Mouse (Mus musculus) layer of hippocampus, adult 8-10 months (tissue): ENCODE measurements at regions not wholly inside any gene's neighbourhood (a gene's known extent, or its start where the extent isn't known, plus 50 kb on each side); places are given as distances from the start of the nearest gene placed in this dataset.
A peak's percentile ranks its signal among the peaks of the same experiment; 100 is the strongest.

Source experiments
- DNase-seq, 2 experiments: peaks; one replicate each; pipeline ENCODE4 v3.0.0; 2022; ENCODE audit warnings: low spot score in 2 of 2

- no peak for DNase-seq
These were observed 142.1 kb upstream of the Slc22a12 start for GRCm38 (mm10) chr19:6684921-6685320.

- no peak for DNase-seq
These were observed 136.8 kb upstream of the Slc22a12 start for GRCm38 (mm10) chr19:6679392-6680307.

- DNase-seq, result no peak
These were observed 134.7 kb upstream of the Slc22a12 start for GRCm38 (mm10) chr19:6677511-6677910.

DNA sequence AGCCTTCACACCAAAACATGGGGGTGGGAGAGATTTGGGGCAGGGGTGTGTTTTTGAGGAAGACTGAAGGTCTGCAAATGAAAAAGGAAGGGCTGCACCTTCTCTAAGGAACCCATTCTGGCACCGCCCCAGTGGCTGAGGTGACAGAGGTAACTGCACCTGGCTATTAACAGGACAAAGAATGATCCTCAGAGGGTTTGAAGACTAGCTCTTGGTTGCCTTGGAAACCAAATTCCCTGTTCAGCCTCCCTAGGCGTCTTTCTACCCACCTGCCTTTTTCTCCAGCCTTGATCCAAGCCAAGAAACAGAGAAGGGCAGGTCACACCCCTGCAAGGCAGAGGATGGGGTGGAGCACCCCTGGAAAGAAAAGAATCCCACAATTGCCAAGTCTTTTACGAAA is 132.8 kb upstream of the Slc22a12 start:
- no peak for DNase-seq

DNA sequence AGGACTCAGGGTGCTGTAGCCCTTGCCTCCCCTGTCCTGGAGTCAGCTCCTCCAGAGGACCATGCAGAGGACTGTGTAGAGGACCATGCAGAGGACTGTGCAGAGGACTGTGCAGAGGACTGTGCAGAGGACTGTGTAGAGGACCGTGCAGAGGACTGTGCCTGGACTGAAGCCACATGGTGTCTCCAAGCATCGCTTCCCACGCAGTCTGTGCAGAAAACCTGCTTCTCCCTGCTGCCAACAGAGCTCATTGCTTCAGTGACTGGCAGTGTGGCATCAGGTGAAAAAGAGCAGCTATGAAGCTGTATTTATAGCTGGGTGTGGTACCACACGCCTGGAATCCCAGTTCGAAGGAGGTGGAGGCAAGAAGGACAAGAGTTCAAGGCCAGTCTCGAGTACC is 128.9 kb upstream of the Slc22a12 start:
- DNase-seq, result peak; percentile 80 to 84

GRCm38 (mm10) chr19:6669881-6670280 is 127.0 kb upstream of the Slc22a12 start:
- no peak for DNase-seq

- no peak for DNase-seq
These were observed 125.7 kb upstream of the Slc22a12 start for GRCm38 (mm10) chr19:6668545-6668944.

GRCm38 (mm10) chr19:6666187-6666722 is 123.4 kb upstream of the Slc22a12 start:
- DNase-seq, result no peak

DNA sequence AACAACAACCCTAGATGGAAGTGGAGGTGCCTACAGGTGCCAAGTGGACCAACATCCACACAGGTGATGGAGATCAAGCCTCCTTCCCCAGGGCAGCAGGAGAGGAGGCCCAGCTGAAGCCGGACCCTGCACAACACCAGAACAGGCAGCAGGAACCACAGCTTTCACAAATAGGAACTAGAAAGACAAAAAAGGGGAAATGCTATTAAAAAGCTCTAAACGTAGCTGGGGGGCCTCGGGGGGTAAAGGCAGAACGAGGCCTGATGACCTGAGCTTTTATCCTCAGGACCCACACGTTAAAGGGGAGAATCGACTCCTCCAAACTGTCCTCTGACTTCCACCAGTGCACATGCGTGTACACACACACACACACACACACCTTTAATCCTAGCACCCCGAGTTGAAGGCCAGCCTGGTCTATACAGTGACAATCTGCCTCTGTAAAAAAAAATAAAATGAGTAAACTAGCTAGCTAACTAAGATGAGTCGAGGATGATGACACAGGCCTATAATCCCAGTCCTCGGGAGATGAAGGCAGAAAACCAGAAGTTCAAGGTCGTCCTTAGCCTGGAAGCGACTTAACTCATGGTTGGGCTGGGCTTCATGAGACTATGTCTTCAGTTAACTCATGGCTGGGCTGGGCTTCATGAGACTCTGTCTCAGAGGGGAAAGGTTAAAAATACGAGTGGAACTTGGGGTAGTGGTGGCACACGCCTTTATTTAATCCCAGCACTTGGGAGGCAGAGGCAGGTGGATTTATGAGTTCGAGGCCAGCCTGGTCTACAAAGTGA is 122.6 kb upstream of the Slc22a12 start:
- no peak for DNase-seq

DNA sequence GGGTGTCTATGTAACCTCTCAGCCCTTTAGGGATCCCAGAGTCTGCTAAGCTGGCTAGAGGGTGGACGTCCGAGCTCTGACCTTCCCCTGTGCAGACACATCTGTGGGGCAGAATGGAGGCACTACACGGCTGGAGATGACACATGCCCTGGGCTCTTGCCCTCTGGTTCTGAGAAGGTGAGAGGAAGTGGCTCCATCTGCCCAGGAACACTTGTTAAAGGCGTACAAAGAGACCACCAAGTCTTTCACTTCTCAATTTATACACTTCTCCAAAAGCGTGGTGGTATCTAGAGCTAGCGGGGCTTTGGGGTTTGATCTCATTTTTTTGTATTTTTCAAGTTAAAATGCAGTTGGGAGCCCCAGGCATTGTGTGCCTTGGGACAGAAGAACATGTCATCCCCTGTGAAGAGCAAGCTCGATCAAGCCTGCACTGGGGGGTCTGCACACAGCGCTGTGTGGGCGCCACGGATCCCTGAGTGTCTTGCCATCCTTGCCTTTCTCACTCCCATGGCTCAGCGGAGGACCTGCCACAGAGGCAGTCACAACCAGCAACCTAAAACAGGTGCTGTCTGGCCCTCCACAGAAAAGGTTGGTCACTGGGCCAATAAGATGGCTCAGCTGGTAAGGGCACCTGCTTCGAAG is 121.6 kb upstream of the Slc22a12 start:
- DNase-seq, result no peak

GRCm38 (mm10) chr19:6663391-6663790 is 120.6 kb upstream of the Slc22a12 start:
- peak; percentile 60 to 91 for DNase-seq

DNA sequence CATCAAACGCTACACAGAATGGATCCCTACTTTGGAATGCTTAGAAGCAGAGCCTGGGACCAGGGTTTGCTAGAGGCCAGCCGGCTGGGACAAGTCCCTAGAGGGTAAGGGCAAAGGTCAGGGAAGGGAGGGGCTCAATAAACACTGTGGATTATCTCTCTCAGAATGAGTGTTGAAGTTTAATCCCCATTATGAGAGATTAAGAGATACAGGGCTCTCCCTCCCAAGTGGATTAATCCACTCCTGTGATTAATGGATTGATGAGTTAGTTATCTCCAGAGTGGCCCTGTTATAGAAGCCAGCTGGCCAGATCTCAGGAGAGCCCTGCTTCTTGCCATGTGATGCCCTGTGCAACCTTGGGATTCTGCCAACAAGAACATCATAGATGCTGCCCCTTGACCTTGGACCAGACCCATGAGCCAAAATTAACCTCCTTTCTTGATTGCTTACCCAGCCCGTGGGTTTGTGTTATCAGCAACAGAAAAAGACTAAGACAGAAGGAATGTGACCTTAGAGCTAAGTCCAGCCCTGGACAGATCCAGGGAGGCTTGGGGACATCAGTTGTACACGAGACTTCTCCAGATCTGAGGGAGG is 119.6 kb upstream of the Slc22a12 start:
- DNase-seq, result no peak

DNA sequence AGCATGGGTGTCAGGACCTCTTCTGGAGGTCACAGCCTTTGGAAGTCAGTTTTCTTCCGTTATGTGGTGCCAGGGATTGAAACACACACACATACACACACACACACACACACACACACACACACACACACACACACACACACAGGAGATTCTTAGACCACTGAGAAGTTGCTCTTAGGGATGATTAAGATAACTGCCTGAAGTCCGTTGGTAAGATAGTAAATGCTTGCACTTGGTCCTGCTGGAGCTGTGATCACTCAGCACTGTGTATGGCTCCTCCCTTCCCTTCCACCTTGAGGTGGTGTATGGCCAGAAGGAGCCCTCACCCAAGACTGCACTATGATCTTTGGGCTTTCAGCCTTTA is 118.7 kb upstream of the Slc22a12 start:
- no peak for DNase-seq

DNA sequence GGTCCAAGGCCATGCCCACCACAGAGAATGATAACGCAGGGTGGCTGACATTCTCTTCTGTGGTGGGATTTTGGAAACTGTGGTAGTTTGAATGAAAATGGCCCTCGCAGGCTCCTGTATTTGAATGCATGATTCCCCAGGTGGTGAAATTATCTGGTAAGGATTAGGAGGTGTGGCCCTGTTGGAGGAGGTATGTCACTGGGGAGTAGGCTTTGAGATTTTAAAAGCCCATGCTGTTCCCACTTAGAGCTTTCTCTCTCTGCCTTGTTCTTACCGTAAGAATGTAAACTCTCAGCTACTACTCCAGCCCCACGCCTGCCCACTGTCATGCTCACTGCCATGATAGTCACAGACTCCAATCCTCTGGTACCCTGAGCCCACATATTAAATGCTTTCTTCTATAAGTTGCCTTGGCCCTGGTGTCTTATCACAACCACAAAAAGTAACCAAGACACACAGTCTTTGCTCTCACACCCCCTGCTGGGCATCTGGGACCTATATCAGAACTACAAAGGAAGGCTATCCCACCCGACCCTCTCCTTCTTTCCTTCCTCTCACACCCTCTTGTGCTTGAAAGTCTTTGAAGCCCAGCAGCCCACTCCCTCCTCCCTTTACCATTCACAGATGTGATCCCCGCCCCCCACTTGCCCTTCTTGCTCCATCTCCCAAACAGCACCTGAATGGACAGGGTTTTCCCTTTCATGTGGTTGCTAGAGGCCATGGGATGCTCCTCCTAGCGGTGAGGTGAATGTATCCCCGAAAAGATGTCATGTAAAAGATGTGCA is 118.1 kb upstream of the Slc22a12 start:
- no peak for DNase-seq

GRCm38 (mm10) chr19:6660157-6660556 is 117.3 kb upstream of the Slc22a12 start:
- DNase-seq, result no peak

DNA sequence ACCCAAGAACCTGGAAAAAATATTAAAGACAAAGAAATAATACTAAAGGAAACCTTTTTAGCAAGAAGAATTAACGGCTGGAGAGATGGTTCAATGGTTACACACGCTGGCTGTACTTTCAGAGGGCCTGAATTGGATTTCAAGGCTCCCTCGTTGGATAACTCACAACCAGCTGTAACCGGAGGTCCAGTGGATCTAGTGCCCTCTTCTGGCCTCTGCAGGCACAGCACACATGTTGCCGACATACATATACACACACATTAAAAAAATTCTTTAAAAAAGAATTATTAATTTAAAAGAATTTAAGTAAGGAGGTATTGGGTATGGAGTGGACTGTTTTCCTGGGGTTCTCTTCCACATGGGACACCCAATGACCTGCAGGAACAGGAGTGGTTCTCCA is 111.7 kb upstream of the Slc22a12 start:
- DNase-seq, result no peak

DNA sequence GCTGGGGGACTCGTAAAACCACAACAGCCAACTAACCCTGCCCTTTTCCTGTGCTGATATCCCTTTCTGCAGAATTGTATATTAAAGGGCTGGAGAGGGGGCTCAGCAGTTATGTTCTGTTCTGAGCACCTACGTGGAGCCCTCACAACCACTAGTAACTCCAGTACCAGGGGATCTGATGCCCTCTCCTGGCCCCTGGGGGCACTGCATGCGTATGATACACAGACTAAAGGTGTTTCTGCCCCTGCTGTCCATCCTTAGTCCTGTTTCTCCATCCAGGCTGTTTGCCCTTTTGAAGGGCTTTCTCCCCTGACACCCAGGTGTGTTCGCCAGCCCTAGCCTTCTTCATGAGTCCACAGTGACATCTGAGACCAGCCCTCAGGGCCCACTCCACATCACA is 109.9 kb upstream of the Slc22a12 start:
- no peak for DNase-seq

DNA sequence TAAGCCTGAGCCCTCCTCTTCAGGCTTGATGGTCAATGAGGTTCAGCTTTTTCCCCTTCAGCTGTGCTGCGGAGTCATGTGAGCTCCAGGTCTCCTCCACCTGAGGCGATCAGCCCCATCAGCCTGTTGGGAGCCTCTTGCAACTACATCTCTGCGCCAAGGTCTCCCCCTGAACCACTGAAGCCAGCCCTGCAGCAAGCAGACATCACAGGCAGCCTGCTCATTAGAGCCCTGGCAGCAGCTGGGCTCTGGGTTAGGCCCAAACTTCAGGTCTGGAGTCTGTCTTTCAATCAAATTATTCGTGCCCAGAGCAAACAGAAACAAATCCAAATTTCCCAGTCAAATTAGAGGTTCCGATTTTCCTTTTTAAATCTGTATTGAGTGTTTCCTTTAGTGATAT is 108.4 kb upstream of the Slc22a12 start:
- no peak for DNase-seq

GRCm38 (mm10) chr19:6649885-6650284 is 107.1 kb upstream of the Slc22a12 start:
- DNase-seq, result no peak

GRCm38 (mm10) chr19:6647686-6648085 is 104.9 kb upstream of the Slc22a12 start:
- DNase-seq, result no peak

- DNase-seq, result no peak
These were observed 104.4 kb upstream of the Slc22a12 start for GRCm38 (mm10) chr19:6647216-6647615.
